Mouse (Mus musculus): ENCODE data around the gene Macf1.

DNA sequence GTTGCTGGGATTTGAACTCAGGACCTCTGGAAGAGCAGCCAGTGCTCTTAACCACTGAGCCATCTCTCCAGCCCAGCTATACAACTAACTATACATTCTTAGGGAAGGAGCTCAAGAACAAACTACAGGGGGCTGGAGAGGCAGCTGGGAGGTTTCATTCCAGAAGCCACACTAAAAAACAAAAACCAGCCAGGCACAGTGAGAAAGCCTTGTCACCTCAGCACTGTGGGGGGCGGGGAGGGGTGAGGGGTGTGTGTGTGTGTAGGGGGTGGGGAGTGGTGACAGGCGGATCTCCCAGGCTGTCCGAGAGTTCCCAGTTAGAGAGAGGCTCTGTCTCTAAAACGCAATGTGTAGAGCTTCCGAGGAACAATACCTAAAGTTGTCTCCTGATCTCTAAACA, 352.8 kb downstream of the Macf1 start:
- TF ChIP-seq CTCF (IDR thresholded peaks at IDR 0.05): no peak
- TF ChIP-seq POLR2A (IDR thresholded peaks at IDR 0.05; ENCODE audit: insufficient read depth, low read depth, low read length): no peak
- no peak for TF ChIP-seq EP300 (IDR thresholded peaks at IDR 0.05; ENCODE audit: insufficient read depth, low read depth, low read length)
